Mouse (Mus musculus): ENCODE measurements around the gene Cplx3.

Gene Cplx3

GRCm38 (mm10) chr9:57560263-57560662 is 45.8 kb downstream of the Cplx3 start:
- peak; percentile 33 for DNase-seq (ENCODE audit: extremely low spot score)

GRCm38 (mm10) chr9:57559568-57559967 is 46.5 kb downstream of the Cplx3 start:
- no peak for DNase-seq (ENCODE audit: extremely low spot score)

GRCm38 (mm10) chr9:57558625-57559024 is 47.5 kb downstream of the Cplx3 start:
- DNase-seq (ENCODE audit: extremely low spot score): no peak

GRCm38 (mm10) chr9:57557215-57557614 is 48.9 kb downstream of the Cplx3 start:
- no peak for DNase-seq (ENCODE audit: extremely low spot score)

GRCm38 (mm10) chr9:57554753-57555152 is 51.3 kb downstream of the Cplx3 start:
- no peak for DNase-seq (ENCODE audit: extremely low spot score)

GRCm38 (mm10) chr9:57553119-57553518 is 53.0 kb downstream of the Cplx3 start:
- no peak for DNase-seq (ENCODE audit: extremely low spot score)

GRCm38 (mm10) chr9:57552139-57552887 is 53.8 kb downstream of the Cplx3 start, which contains the start of gene Mpi:
Gene Mpi, minus strand, starts transcription at chr9:57552763.
- DNase-seq (ENCODE audit: extremely low spot score): peak; percentile 75

- DNase-seq (ENCODE audit: extremely low spot score): no peak
Measured at GRCm38 (mm10) chr9:57550126-57550862, 55.8 kb downstream of the Cplx3 start.

Data from embryo, embryonic 9.5 days (tissue).